Comparison of ENCODE assay signal across 8 mouse cellular contexts in genomic region chr11:75679439-75680171, GRCm38 (mm10). TPM values are rescaled to one million over a fixed set of nuclear protein-coding genes. Genes with fewer than 3 reads are reported as not detected.
DNase-seq lines count a peak whose midpoint lies in the region; ATAC-seq lines count a peak whose summit lies in the region.

No protein-coding gene starts in this region.

- H3K27ac ChIP-seq in neural tube, embryonic 11.5 days (ENCODE audit: low read depth, low read length) = peak overlapping the region; percentile 80
- H3K27ac ChIP-seq in hindbrain, embryonic 14.5 days = peak overlapping the region; percentile 87

- peak overlapping the region; percentile 95 for H3K9ac ChIP-seq in neural tube, embryonic 11.5 days (ENCODE audit: low read length)
- H3K9ac ChIP-seq in hindbrain, embryonic 14.5 days = peak overlapping the region; percentile 73

- no peaks in the 10 kb centered on the region for H3K27me3 ChIP-seq in neural tube, embryonic 11.5 days (ENCODE audit: control insufficient read depth, insufficient read depth, low read length)
- no peaks in the 10 kb centered on the region for H3K27me3 ChIP-seq in hindbrain, embryonic 14.5 days (ENCODE audit: control insufficient read depth, insufficient read depth, low read length)

- peak; percentile 81 for ATAC-seq in neural tube, embryonic 11.5 days (ENCODE audit: insufficient read depth, low FRiP score, low TSS enrichment)
- ATAC-seq in hindbrain, embryonic 14.5 days (ENCODE audit: low FRiP score) = peak; percentile 84
- peak; percentile 72 for ATAC-seq in megakaryocyte-erythroid progenitor cell, adult 5-6 weeks (replicated peaks; ENCODE audit: low FRiP score, low TSS enrichment, poor library complexity, severe bottlenecking)

- H3K4me1 ChIP-seq in neural tube, embryonic 11.5 days (ENCODE audit: control insufficient read depth, insufficient read depth, low read length) = peaks cover 6% of the 10 kb centered on the region; the same call in 1 of the 2 replicates
- peaks cover 17% of the 10 kb centered on the region for H3K4me1 ChIP-seq in hindbrain, embryonic 14.5 days (replicated peaks; ENCODE audit: control insufficient read depth, insufficient read depth, low read length)

- peak overlapping the region; percentile 93 for H3K4me3 ChIP-seq in neural tube, embryonic 11.5 days (ENCODE audit: low read depth, low read length)
- H3K4me3 ChIP-seq in hindbrain, embryonic 14.5 days (replicated peaks; ENCODE audit: low read length) = peak overlapping the region; percentile 77

- H3K36me3 ChIP-seq in neural tube, embryonic 11.5 days (ENCODE audit: control insufficient read depth, insufficient read depth, low read length) = peaks cover 2% of the 10 kb centered on the region
- H3K36me3 ChIP-seq in hindbrain, embryonic 14.5 days (replicated peaks; ENCODE audit: control insufficient read depth, insufficient read depth) = 0 out of 2 replicates have a peak, but pooled peaks cover 9% of the 10 kb centered on the region

- DNase-seq in neural tube, embryonic 11.5 days (ENCODE audit: low spot score) = peak; percentile 54
- DNase-seq in neural tube, embryonic 10.5 days (ENCODE audit: extremely low spot score, low spot score) = no peak
- peak; percentile 54 for DNase-seq in c-Kit-negative CD71-positive TER-119-positive erythroid progenitor cells, embryonic 14.5 days (ENCODE audit: low read depth, low spot score)
- DNase-seq in gastrocnemius, adult 18-20 months (ENCODE audit: low spot score) = peak; percentile 66
- DNase-seq in hindbrain, embryonic 14.5 days (ENCODE audit: low spot score) = peak; percentile 33
- DNase-seq in left cerebral cortex, postnatal 25 days (ENCODE audit: low spot score in 2 of 2) = peak; percentile 46 to 65
- DNase-seq in right cerebral cortex, postnatal 36 days (ENCODE audit: low spot score in 2 of 2) = peak; percentile 37 to 42

- WGBS in neural tube, embryonic 11.5 days = under 1% methylated on average over 43 of the region's 43 CpGs
- WGBS in hindbrain, embryonic 14.5 days = under 1% methylated on average over 43 of the region's 43 CpGs

- H3K4me2 ChIP-seq in neural tube, embryonic 11.5 days (ENCODE audit: low read depth) = peak overlapping the region; percentile 74
- peak overlapping the region; percentile 82 for H3K4me2 ChIP-seq in hindbrain, embryonic 14.5 days (replicated peaks)

- H3K9me3 ChIP-seq in neural tube, embryonic 11.5 days (ENCODE audit: control insufficient read depth, low read length) = no peaks in the 10 kb centered on the region
- H3K9me3 ChIP-seq in hindbrain, embryonic 14.5 days (ENCODE audit: control insufficient read depth, low read length) = no peaks in the 10 kb centered on the region

- intact Hi-C loops in left cerebral cortex, postnatal 25 days (cut with DNase I) = loop anchor here (1.0 to 2.0 kb wide), 2 partner anchors 48 to 53 kb away; partner anchors contain the start of gene Ywhae

RNA-seq across cellular contexts. Expression of gene Crk, which starts 0.5 kb away (rescaled TPM):
- polyA plus RNA-seq in neural tube, embryonic 11.5 days (2014; fragmentation: Nextera tagmentation; extraction: Ambion mirVana) = 125 and 134 TPM in 2 replicates
- total RNA-seq in gastrocnemius, adult 18-20 months (2021) = 10 to 100 TPM; 50.3 to 60.6 TPM
- 102 and 115 TPM in 2 replicates for polyA plus RNA-seq in hindbrain, embryonic 14.5 days (2014; fragmentation: Nextera tagmentation; extraction: Ambion mirVana)
- total RNA-seq in left cerebral cortex, postnatal 25 days (2021) = 100 to 1,000 TPM; 125 to 137 TPM
- 33.0 and 38.5 TPM in 2 replicates for total RNA-seq in megakaryocyte-erythroid progenitor cell, adult 5-6 weeks (2014; fragmentation: Nextera tagmentation)
- total RNA-seq in megakaryocyte-erythroid progenitor cell, adult 5-6 weeks (2017) = 29.5 and 39.8 TPM in 2 replicates

RNA-seq across cellular contexts. Expression of gene Myo1c, which starts 29.3 kb away (rescaled TPM):
- polyA plus RNA-seq in neural tube, embryonic 11.5 days (2014; fragmentation: Nextera tagmentation; extraction: Ambion mirVana) = 13.0 and 13.8 TPM in 2 replicates
- 10 to 100 TPM; 32.6 to 40.7 TPM for total RNA-seq in gastrocnemius, adult 18-20 months (2021)
- polyA plus RNA-seq in hindbrain, embryonic 14.5 days (2014; fragmentation: Nextera tagmentation; extraction: Ambion mirVana) = 8.7 and 10.4 TPM in 2 replicates
- total RNA-seq in left cerebral cortex, postnatal 25 days (2021) = 10 to 100 TPM; 17.4 to 19.0 TPM
- total RNA-seq in megakaryocyte-erythroid progenitor cell, adult 5-6 weeks (2014; fragmentation: Nextera tagmentation) = 36.5 and 37.4 TPM in 2 replicates
- total RNA-seq in megakaryocyte-erythroid progenitor cell, adult 5-6 weeks (2017) = 13.5 and 32.6 TPM in 2 replicates

RNA-seq across cellular contexts. Expression of gene Inpp5k, which starts 48.8 kb away (rescaled TPM):
- 26.2 and 28.4 TPM in 2 replicates for polyA plus RNA-seq in neural tube, embryonic 11.5 days (2014; fragmentation: Nextera tagmentation; extraction: Ambion mirVana)
- total RNA-seq in gastrocnemius, adult 18-20 months (2021) = 10 to 100 TPM; 24.6 to 25.0 TPM
- polyA plus RNA-seq in hindbrain, embryonic 14.5 days (2014; fragmentation: Nextera tagmentation; extraction: Ambion mirVana) = 42.3 and 44.9 TPM in 2 replicates
- total RNA-seq in left cerebral cortex, postnatal 25 days (2021) = 10 to 100 TPM; 38.5 to 41.3 TPM
- total RNA-seq in megakaryocyte-erythroid progenitor cell, adult 5-6 weeks (2014; fragmentation: Nextera tagmentation) = 33.8 and 34.5 TPM in 2 replicates
- total RNA-seq in megakaryocyte-erythroid progenitor cell, adult 5-6 weeks (2017) = 19.9 and 26.5 TPM in 2 replicates

RNA-seq across cellular contexts. Expression of gene Ywhae, which starts 53.1 kb away (rescaled TPM):
- polyA plus RNA-seq in neural tube, embryonic 11.5 days (2014; fragmentation: Nextera tagmentation; extraction: Ambion mirVana) = 1,480 and 1,520 TPM in 2 replicates
- total RNA-seq in gastrocnemius, adult 18-20 months (2021) = 100 to 1,000 TPM; 517 to 578 TPM
- polyA plus RNA-seq in hindbrain, embryonic 14.5 days (2014; fragmentation: Nextera tagmentation; extraction: Ambion mirVana) = 1,491 and 1,607 TPM in 2 replicates
- total RNA-seq in left cerebral cortex, postnatal 25 days (2021) = 1,000 to 10,000 TPM in 1 of 2 experiments, 100 to 1,000 TPM in 1; 981 to 1,083 TPM
- total RNA-seq in megakaryocyte-erythroid progenitor cell, adult 5-6 weeks (2014; fragmentation: Nextera tagmentation) = 346 and 395 TPM in 2 replicates
- total RNA-seq in megakaryocyte-erythroid progenitor cell, adult 5-6 weeks (2017) = 314 and 400 TPM in 2 replicates
